26 mouse cellular contexts compared by ENCODE assay signal in the genomic region with DNA sequence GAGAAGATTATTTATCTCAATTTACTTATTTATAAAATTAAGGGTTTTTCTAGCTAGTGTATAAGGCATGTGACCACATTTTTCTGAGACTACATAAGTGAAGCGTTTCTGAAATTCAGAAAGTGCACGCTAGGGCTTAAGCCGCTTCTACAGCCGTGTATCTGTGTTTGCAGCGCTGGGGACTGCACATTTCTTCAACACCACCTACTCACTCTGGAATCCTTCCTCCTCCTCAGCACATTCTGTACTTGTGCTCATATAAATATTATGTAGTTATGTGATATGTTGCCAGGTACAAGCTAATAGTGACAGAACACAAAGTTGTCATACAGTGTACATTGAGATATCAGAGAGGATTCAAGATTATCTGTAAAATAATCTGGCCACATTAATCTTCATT.
"Had no signal": no experiment of that assay in that cellular context is flagged by ENCODE, and none has a peak within 500 bp of the region (broad histone marks: within the 10 kb centered on the region; RNA-seq: fewer than 3 reads in every experiment).

No protein-coding gene starts in this region.

- H3K4me2 ChIP-seq: heart, embryonic 12.5 days; hindbrain, embryonic 12.5 days; hindbrain, embryonic 14.5 days; intestine, embryonic 15.5 days; kidney, embryonic 15.5 days; limb, embryonic 13.5 days; limb, embryonic 15.5 days; liver, embryonic 12.5 days had no signal

- H3K9ac ChIP-seq: heart, embryonic 12.5 days; hindbrain, embryonic 12.5 days; hindbrain, embryonic 14.5 days; intestine, embryonic 15.5 days; kidney, embryonic 15.5 days; limb, embryonic 13.5 days; limb, embryonic 15.5 days; liver, embryonic 12.5 days; liver, embryonic 14.5 days had no signal

- H3K4me3 ChIP-seq: gastrocnemius, adult 2 months; heart, embryonic 10.5 days; heart, embryonic 12.5 days; hindbrain, embryonic 10.5 days; hindbrain, embryonic 12.5 days; intestine, embryonic 15.5 days; kidney, embryonic 15.5 days; limb, embryonic 13.5 days; limb, embryonic 15.5 days; liver, embryonic 12.5 days had no signal

- H3K36me3 ChIP-seq: heart, embryonic 10.5 days; heart, embryonic 12.5 days; hindbrain, embryonic 10.5 days; hindbrain, embryonic 12.5 days; intestine, embryonic 15.5 days; kidney, embryonic 15.5 days; limb, embryonic 13.5 days; limb, embryonic 15.5 days; liver, embryonic 12.5 days had no signal

- ATAC-seq: hindbrain, embryonic 16.5 days; inflammation-experienced regulatory T-cells, adult 6 months; intestine, embryonic 15.5 days; liver, embryonic 12.5 days had no signal

- H3K4me1 ChIP-seq: heart, embryonic 10.5 days; hindbrain, embryonic 10.5 days; hindbrain, embryonic 12.5 days; intestine, embryonic 15.5 days; kidney, embryonic 15.5 days; limb, embryonic 13.5 days; limb, embryonic 15.5 days; liver, embryonic 12.5 days had no signal

- H3K27ac ChIP-seq: gastrocnemius, adult 2 months; heart, embryonic 10.5 days; hindbrain, embryonic 10.5 days; hindbrain, embryonic 12.5 days; hindbrain, embryonic 14.5 days; intestine, embryonic 15.5 days; kidney, embryonic 15.5 days; kidney, postnatal 0 days; limb, embryonic 13.5 days; limb, embryonic 15.5 days; liver, embryonic 12.5 days; liver, embryonic 14.5 days had no signal

- DNase-seq: gastrocnemius, adult 2 months; gastrocnemius, postnatal 10 days; gastrocnemius, postnatal 25 days; heart, adult 18-20 months; heart, postnatal 10 days; heart, postnatal 4 days; kidney, adult 11 months; kidney, postnatal 14 days; kidney, postnatal 36 days; layer of hippocampus, adult 9-11 months; layer of hippocampus, postnatal 36 days; left cerebral cortex, postnatal 4 days had no signal

- H3K27me3 ChIP-seq: heart, embryonic 12.5 days; hindbrain, embryonic 12.5 days; intestine, embryonic 15.5 days; kidney, embryonic 15.5 days; limb, embryonic 13.5 days; limb, embryonic 15.5 days; liver, embryonic 12.5 days had no signal

- H3K9me3 ChIP-seq: heart, embryonic 10.5 days; heart, embryonic 12.5 days; hindbrain, embryonic 10.5 days; hindbrain, embryonic 12.5 days; intestine, embryonic 15.5 days; kidney, embryonic 15.5 days; limb, embryonic 13.5 days; limb, embryonic 15.5 days; liver, embryonic 12.5 days had no signal
